Mouse (Mus musculus) megakaryocyte, embryonic 14.5 days (primary cell): Measurements from ENCODE around the gene Lgi4.

Source experiments
- FLI1 ChIP-seq: IDR thresholded peaks from 2 replicates; pipeline ENCODE4 v1.6.1; 2012; ENCODE audit warnings: low read length, inconsistent platforms, mixed read lengths
- GATA1 ChIP-seq: IDR thresholded peaks from 3 replicates; pipeline ENCODE4 v1.6.1; 2012; ENCODE audit warnings: mixed read lengths, low read length, inconsistent platforms, borderline replicate concordance

- TF ChIP-seq GATA1 = no peak
- no peak for TF ChIP-seq FLI1
These were observed 16.7 kb upstream of the Lgi4 start, which contains the start of gene Fxyd5 for GRCm38 (mm10) chr7:31042431-31042910.
